Mouse (Mus musculus) heart, embryonic 14.5 days (tissue): ENCODE data around the gene Epb41l4b. TPM values are rescaled to one million over a fixed set of nuclear protein-coding genes. Genes with fewer than 3 reads are reported as not detected.

Experiments used
- ATAC-seq: fragments of 200-750 bp; cut with Nextera tagmentation; 2 replicates; pipeline ENCODE4 v1.8.0; 2017; ENCODE audit warnings: low read depth, moderate TSS enrichment; ENCODE audit not compliant: insufficient number of reproducible peaks, insufficient read depth, low FRiP score
- H3K27ac ChIP-seq, 2 experiments: fragments of 200-500 bp in 1 of 2; fragments of 300-500 bp in 1 of 2; sonication (generic) in 1 of 2; replicated peaks in 1 of 2; 2 replicates each; pipeline ENCODE4 v1.5.1; 2012 to 2014; ENCODE audit warnings: low read depth in 2 of 2, low read length in 2 of 2, control low read depth in 1 of 2, mild to moderate bottlenecking in 1 of 2, mixed read lengths in 1 of 2; ENCODE audit not compliant: control insufficient read depth in 1 of 2, insufficient read depth in 1 of 2
- H3K27me3 ChIP-seq: fragments of 300-500 bp; sonication (generic); 2 replicates; pipeline ENCODE4 v1.6.1; 2014; ENCODE audit warnings: mild to moderate bottlenecking, low read length, control low read depth; ENCODE audit not compliant: control insufficient read depth, insufficient read depth
- H3K36me3 ChIP-seq: fragments of 300-500 bp; sonication (generic); 2 replicates; pipeline ENCODE4 v1.6.1; 2014; ENCODE audit warnings: mild to moderate bottlenecking, control low read depth, low read length, mixed read lengths; ENCODE audit not compliant: control insufficient read depth, insufficient read depth
- H3K4me1 ChIP-seq, 2 experiments: fragments of 200-500 bp in 1 of 2; fragments of 300-500 bp in 1 of 2; sonication (generic) in 1 of 2; 2 replicates each; pipeline ENCODE4 v1.6.1; 2012 to 2014; ENCODE audit warnings: low read length in 2 of 2, control low read depth in 1 of 2, mixed read lengths in 1 of 2; ENCODE audit not compliant: control insufficient read depth in 2 of 2, insufficient read depth in 2 of 2
- H3K4me2 ChIP-seq: fragments of 300-500 bp; sonication (generic); 2 replicates; pipeline ENCODE4 v1.6.1; 2014; ENCODE audit warnings: mild to moderate bottlenecking, low read length
- H3K4me3 ChIP-seq, 2 experiments: fragments of 200-500 bp in 1 of 2; fragments of 300-500 bp in 1 of 2; sonication (generic) in 1 of 2; 2 replicates each; pipeline ENCODE4 v1.5.1; 2012 to 2014; ENCODE audit warnings: low read length in 2 of 2, mild to moderate bottlenecking in 2 of 2, control low read depth in 1 of 2, low read depth in 1 of 2, moderate library complexity in 1 of 2; ENCODE audit not compliant: control insufficient read depth in 1 of 2, insufficient read depth in 1 of 2
- H3K9ac ChIP-seq: fragments of 300-500 bp; sonication (generic); 2 replicates; pipeline ENCODE4 v1.6.1; 2014; ENCODE audit warnings: mild to moderate bottlenecking, low read length
- H3K9me3 ChIP-seq: fragments of 300-500 bp; sonication (generic); 2 replicates; pipeline ENCODE4 v1.6.1; 2016; ENCODE audit warnings: low read length, control low read depth; ENCODE audit not compliant: control insufficient read depth
- WGBS: fragments of 180-500 bp; shearing (Covaris S2); extraction: QIAGEN DNeasy Blood & Tissue Kit; methylation state at CpG from one replicate; pipeline ENCODE4 v1.1.7; 2014; 5-methylcytosine and 5-hydroxymethylcytosine counted together
- polyA plus RNA-seq: library from polyadenylated mRNA; unstranded; fragments of >200 nt; fragmentation: Nextera tagmentation; extraction: Ambion mirVana; gene quantifications from 2 replicates; pipeline ENCODE4 v1.2.1, GENCODE M21; 2014

Epb41l4b gene
- polyA plus RNA-seq, 1 experiment from 2014 or later = 0.57 TPM

DNA sequence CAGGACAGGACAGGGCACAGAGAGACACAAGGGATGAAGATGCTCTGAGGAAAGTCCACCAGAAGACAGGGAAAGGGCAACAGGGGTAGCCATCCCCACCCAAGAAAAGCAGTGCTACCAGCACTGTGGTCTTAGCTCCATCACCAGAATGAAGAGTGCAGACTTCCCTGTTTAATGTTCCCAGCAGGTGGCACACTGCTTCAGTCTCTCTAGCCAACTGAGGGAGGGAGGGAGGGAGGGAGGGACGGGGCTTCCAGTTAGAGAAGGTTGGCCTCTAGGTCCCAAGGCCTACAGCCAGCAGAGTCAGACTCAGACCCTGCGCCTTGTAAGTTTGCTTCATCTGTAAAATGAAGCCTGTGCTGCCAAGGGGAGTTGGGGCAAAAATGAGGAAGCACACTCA lies 22.7 kb downstream of the Epb41l4b start:
- no peak overlapping the region for H3K9ac ChIP-seq
- H3K9me3 ChIP-seq = no peaks in the 10 kb centered on the region
- no peak for ATAC-seq
- H3K4me2 ChIP-seq = no peak overlapping the region
- H3K4me1 ChIP-seq = peaks cover 2 to 7% of the 10 kb centered on the region in 2 experiments; a peak in 2 of 4 replicates
- no peaks in the 10 kb centered on the region for H3K36me3 ChIP-seq
- 44% methylated on average over 2 of the region's 2 CpGs for WGBS
- no peak overlapping the region for H3K4me3 ChIP-seq
- no peak overlapping the region for H3K27ac ChIP-seq
- no peaks in the 10 kb centered on the region; the same call in 1 of the 2 replicates for H3K27me3 ChIP-seq

DNA sequence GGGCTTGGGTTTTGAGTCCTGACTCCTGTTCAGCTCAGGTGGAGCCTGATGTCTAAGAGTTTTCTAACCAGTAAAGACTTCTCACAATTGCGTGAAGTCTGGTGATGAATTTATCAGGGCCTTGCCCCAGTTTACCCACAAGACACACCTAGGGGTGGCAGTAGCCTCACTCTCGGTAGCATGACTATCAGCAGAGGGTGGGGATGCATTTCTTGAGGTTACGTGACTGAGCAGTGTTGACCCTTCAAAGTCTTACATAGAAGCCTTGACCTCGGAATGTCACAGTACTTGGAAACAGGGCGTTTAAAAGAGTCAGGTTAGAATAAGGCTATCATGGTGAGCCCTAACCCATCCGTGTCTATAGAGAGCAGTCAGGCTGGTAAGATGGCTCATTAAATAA lies 23.3 kb downstream of the Epb41l4b start:
- H3K9ac ChIP-seq = no peak overlapping the region
- no peaks in the 10 kb centered on the region for H3K9me3 ChIP-seq
- H3K27me3 ChIP-seq = no peaks in the 10 kb centered on the region; the same call in 1 of the 2 replicates
- ATAC-seq = no peak
- no peaks in the 10 kb centered on the region for H3K36me3 ChIP-seq
- H3K27ac ChIP-seq = no peak overlapping the region
- H3K4me2 ChIP-seq = no peak overlapping the region
- 80% methylated on average over 6 of the region's 6 CpGs for WGBS
- H3K4me3 ChIP-seq = no peak overlapping the region
- H3K4me1 ChIP-seq = peaks cover 2 to 7% of the 10 kb centered on the region in 2 experiments; a peak in 2 of 4 replicates

DNA sequence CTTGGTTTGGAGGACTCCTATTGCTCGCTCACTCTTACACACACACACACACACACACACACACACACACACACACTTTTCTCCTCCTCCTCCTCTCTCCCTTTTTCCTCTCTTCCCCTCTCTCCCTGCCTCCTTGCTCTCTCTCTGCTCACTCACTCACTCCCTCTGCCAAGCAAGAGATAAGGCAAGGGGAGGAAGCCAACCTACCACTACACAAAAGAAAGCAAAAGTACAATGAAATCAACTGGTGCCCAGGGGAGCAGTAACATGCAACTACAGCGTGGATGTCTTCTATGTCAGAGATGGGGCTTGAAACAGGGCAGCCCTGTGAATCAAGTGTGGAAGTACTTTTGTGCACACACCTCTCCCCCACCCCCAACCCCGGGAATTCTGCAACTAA lies 24.4 kb downstream of the Epb41l4b start:
- no peak for ATAC-seq
- Histone ChIP-seq H3K27me3 (no peaks in the 10 kb centered on the region; the same call in 1 of the 2 replicates), H3K27ac (no peak overlapping the region), H3K4me2 (no peak overlapping the region), H3K36me3 (no peaks in the 10 kb centered on the region), H3K4me1 (peaks cover 2 to 7% of the 10 kb centered on the region in 2 experiments; a peak in 2 of 4 replicates), H3K9me3 (no peaks in the 10 kb centered on the region), H3K4me3 (no peak overlapping the region), H3K9ac (no peak overlapping the region)
- 67% methylated on average over 3 of the region's 3 CpGs for WGBS

- H3K9ac ChIP-seq = no peak overlapping the region
- no peak overlapping the region for H3K27ac ChIP-seq
- H3K4me1 ChIP-seq = 0 out of 4 replicates have a peak, but pooled peaks cover 0 to 3% of the 10 kb centered on the region in 2 experiments
- no peak for ATAC-seq
- H3K4me3 ChIP-seq = no peak overlapping the region
- no peaks in the 10 kb centered on the region for H3K36me3 ChIP-seq
- no peaks in the 10 kb centered on the region for H3K9me3 ChIP-seq
- H3K27me3 ChIP-seq = no peaks in the 10 kb centered on the region
- 89% methylated on average over 6 of the region's 6 CpGs for WGBS
- H3K4me2 ChIP-seq = no peak overlapping the region
Observed at GRCm38 (mm10) chr4:57116278-57116677, 27.0 kb downstream of the Epb41l4b start.

GRCm38 (mm10) chr4:57114617-57115592 lies 28.3 kb downstream of the Epb41l4b start:
- Histone ChIP-seq H3K27ac (no peak overlapping the region), H3K4me3 (no peak overlapping the region), H3K9ac (no peak overlapping the region), H3K4me2 (no peak overlapping the region), H3K9me3 (no peaks in the 10 kb centered on the region), H3K36me3 (no peaks in the 10 kb centered on the region), H3K27me3 (no peaks in the 10 kb centered on the region), H3K4me1 (0 out of 4 replicates have a peak, but pooled peaks cover 0 to 3% of the 10 kb centered on the region in 2 experiments)
- 74% methylated on average over 19 of the region's 19 CpGs for WGBS
- no peak for ATAC-seq

DNA sequence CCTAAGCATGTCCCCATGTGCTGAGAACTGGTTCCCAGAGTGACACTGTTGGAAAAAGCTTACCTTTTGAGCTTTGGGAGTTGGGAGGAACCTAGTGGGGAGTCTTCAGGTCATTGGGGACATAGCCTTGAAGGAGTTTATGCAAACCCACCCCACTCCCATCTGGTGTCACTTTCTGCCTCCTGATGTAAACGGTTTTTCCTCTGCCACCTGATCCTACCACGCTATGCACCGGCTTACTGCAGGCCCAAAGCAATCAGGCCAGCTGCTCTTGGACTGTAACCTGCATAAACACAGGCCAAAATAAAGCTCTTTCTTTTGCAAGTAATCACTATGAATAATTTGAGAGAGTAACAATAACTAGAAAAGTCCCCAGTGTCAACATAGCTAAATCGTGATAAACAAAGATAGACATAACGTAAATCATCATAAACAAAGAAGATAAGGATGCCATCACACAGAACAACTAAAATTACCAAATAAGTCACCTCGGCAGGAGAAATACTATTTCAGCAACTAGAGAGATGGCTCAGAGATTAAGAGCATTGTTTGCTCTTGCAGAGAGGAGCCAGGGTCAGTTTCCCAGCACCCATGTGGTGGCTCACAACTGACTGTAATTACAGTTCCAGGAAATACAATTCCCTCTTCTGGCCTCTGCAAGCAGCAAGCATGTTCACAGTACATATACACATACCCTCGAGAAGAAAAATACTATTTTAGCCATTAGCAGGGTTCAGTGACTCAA lies 29.6 kb downstream of the Epb41l4b start:
- H3K4me2 ChIP-seq = no peak overlapping the region
- no peaks in the 10 kb centered on the region for H3K9me3 ChIP-seq
- ATAC-seq = no peak
- WGBS = 72% methylated on average over 7 of the region's 7 CpGs
- H3K4me1 ChIP-seq = no peaks in the 10 kb centered on the region
- no peaks in the 10 kb centered on the region for H3K27me3 ChIP-seq
- H3K4me3 ChIP-seq = no peak overlapping the region
- H3K36me3 ChIP-seq = no peaks in the 10 kb centered on the region
- H3K27ac ChIP-seq = no peak overlapping the region
- no peak overlapping the region for H3K9ac ChIP-seq

GRCm38 (mm10) chr4:57111992-57112540 lies 31.2 kb downstream of the Epb41l4b start:
- H3K9ac ChIP-seq = no peak overlapping the region
- no peaks in the 10 kb centered on the region for H3K4me1 ChIP-seq
- 82% methylated on average over 11 of the region's 11 CpGs for WGBS
- no peak overlapping the region for H3K4me2 ChIP-seq
- H3K4me3 ChIP-seq = no peak overlapping the region
- no peak overlapping the region for H3K27ac ChIP-seq
- H3K9me3 ChIP-seq = no peaks in the 10 kb centered on the region
- H3K36me3 ChIP-seq = no peaks in the 10 kb centered on the region
- ATAC-seq = no peak
- H3K27me3 ChIP-seq = no peaks in the 10 kb centered on the region
